Mouse (Mus musculus) megakaryocyte, embryonic 14.5 days (primary cell): ENCODE results near the gene Fto. TPM values are rescaled to one million over a fixed set of nuclear protein-coding genes. Genes with fewer than 3 reads are reported as not detected.

ENCODE experiments used
- H3K27me3 ChIP-seq: replicated peaks from 2 replicates; pipeline ENCODE3; 2012; ENCODE audit warnings: inconsistent platforms
- H3K36me3 ChIP-seq: replicated peaks from 2 replicates; pipeline ENCODE3; 2012; ENCODE audit warnings: low read length, inconsistent platforms, mixed read lengths
- H3K4me1 ChIP-seq: 2 replicates; pipeline ENCODE4 v1.6.1; 2012; ENCODE audit warnings: inconsistent platforms
- H3K4me3 ChIP-seq: replicated peaks from 2 replicates; pipeline ENCODE3; 2012; ENCODE audit warnings: moderate library complexity, mild to moderate bottlenecking, inconsistent platforms
- H3K9me3 ChIP-seq: 2 replicates; pipeline ENCODE4 v1.6.1; 2012; ENCODE audit warnings: inconsistent platforms
- FLI1 ChIP-seq: IDR thresholded peaks from 2 replicates; pipeline ENCODE4 v1.6.1; 2012; ENCODE audit warnings: low read length, inconsistent platforms, mixed read lengths
- GATA1 ChIP-seq: IDR thresholded peaks from 3 replicates; pipeline ENCODE4 v1.6.1; 2012; ENCODE audit warnings: mixed read lengths, low read length, inconsistent platforms, borderline replicate concordance
- polyA plus RNA-seq: library from polyadenylated mRNA; stranded (reverse); fragments of >175 nt; gene quantifications from 2 replicates; pipeline ENCODE4 v1.2.3, GENCODE M21; 2012; ENCODE audit warnings: low replicate concordance; ENCODE audit not compliant: insufficient read depth

The Fto gene
- polyA plus RNA-seq, 1 experiment = 9.5 TPM

DNA sequence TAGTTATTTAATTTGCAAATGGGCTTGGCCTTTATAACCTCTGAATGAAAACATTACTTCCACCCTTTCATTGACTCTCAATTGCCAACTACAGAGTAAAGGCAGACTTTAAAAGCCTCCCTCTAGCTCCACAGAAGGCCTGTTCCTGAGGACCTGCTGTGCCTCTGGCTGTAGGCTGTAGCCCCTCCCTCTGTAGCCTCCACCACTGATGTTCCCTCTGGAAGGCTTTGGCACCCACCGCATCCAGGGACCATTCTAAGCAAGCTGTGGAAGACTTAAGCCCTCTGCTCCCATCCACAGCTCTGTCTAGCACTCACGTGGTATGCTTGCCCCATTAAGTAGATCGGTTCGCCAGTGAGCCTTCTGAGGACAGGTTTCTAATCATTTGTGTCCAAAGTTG lies 258.7 kb downstream of the Fto start:
- peaks cover 19% of the 10 kb centered on the region for H3K9me3 ChIP-seq
- peaks cover 32% of the 10 kb centered on the region for H3K4me1 ChIP-seq
- no peak overlapping the region for H3K4me3 ChIP-seq
- peaks cover 25% of the 10 kb centered on the region for H3K36me3 ChIP-seq
- TF ChIP-seq GATA1 = no peak
- no peak for TF ChIP-seq FLI1
- no peaks in the 10 kb centered on the region for H3K27me3 ChIP-seq

DNA sequence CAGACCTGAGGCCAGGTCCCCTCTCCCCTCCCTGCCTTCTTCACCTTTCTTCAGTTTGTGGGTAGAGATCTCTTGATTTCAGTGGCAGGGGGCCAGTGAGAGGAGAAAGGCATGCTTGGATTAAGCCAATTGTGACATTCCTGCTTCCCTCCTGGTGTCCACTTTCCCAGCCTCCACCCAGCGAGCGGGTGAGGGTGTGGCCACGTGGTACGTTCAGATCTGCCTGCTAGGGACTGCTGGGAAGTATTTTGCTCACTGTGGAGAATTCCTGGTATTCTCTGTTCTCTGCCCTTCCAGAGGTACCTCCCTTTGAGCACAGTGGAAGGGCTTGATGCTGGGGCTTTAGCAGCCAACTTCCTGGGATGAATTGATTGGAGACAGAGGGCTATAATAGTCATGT lies 259.3 kb downstream of the Fto start:
- Histone ChIP-seq H3K27me3 (no peaks in the 10 kb centered on the region), H3K4me3 (no peak overlapping the region), H3K9me3 (peaks cover 19% of the 10 kb centered on the region), H3K4me1 (peaks cover 26% of the 10 kb centered on the region), H3K36me3 (peaks cover 25% of the 10 kb centered on the region)
- no peak for TF ChIP-seq GATA1
- no peak for TF ChIP-seq FLI1

DNA sequence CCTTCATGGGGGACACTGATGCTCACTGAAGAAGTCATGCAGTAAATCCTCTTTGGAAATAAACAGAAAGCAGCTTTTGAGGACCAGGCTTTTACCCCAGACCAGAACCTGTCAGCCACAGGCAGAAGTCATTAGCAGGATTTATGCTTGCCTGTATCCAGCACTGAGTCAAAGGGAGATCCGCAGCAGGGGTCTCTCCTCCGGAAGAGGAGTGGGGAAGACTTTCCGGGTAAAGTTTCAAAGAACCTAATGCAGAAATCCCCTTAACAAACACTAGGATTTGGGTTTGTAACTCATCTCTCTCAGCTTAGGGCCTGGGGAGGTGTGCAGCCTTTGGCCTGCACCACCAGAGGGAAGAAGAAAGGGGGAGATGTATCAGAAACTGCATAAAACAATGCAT lies 262.3 kb downstream of the Fto start:
- TF ChIP-seq FLI1 (no peak), GATA1 (no peak)
- Histone ChIP-seq H3K27me3 (no peaks in the 10 kb centered on the region), H3K4me3 (no peak overlapping the region)

DNA sequence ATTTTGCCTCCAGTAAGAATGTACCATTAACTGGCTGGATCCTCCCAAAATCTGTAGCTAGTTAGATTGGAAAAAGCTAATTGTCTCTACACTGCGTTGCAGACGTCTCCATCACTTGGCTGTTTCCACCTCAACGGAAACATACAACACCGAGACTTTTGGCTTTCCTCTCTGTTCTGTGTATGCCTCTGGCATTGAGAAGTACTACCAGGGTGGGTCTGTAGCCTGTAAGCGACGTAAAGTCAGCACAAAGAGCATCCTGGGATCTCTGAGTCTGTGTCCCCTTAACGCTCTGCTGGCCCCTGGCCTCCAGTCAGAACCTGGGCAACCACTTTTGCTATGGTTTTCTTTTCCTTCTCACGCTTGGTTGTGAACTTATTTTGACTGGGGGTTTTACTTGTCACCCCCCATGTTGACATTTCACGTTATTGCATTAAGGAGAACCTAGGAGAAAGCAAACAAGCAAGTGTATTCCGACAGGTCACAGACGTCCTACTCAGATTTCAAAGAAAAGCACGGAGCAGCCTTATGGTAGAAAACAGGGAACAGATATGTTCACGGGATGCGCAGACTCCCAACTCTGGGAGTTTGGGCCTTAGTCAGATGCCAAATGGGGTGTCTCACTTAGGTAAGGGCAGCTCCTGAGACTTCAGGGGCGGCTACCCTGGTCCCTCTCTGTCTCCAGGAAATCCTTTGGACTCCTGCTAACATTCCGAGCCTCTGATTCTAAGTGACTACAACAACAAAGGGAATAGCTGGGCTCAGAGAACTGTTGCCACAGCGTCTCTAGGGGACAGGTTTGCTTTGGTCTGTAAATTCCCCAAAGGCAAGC lies 263.0 kb downstream of the Fto start:
- peaks cover 13% of the 10 kb centered on the region for H3K9me3 ChIP-seq
- peaks cover 3% of the 10 kb centered on the region; the same call in 1 of the 2 replicates for H3K4me1 ChIP-seq
- H3K27me3 ChIP-seq = no peaks in the 10 kb centered on the region
- H3K36me3 ChIP-seq = peaks cover 26% of the 10 kb centered on the region
- TF ChIP-seq GATA1 = no peak
- TF ChIP-seq FLI1 = no peak
- H3K4me3 ChIP-seq = no peak overlapping the region

More for the DNA sequence above, 262.3 kb downstream of the Fto start:
- Histone ChIP-seq H3K4me1 (peaks cover 5% of the 10 kb centered on the region; the same call in 1 of the 2 replicates), H3K36me3 (peaks cover 26% of the 10 kb centered on the region), H3K9me3 (peaks cover 16% of the 10 kb centered on the region)

DNA sequence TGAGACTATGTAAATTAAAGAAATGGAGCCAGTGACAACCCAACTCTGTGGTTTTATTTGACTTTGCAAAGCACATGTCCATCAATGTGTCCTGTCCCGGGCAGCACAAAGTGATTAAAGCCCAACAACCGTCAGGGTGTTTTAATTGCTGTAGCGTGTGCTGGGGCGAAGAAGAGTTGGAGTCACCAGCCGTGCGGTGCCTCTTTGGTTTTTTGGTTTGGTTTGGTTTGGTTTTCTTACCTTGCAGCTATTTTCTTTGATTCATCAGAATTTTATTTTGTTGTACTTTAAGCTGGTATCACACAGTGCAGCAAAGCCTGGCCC lies 263.6 kb downstream of the Fto start:
- TF ChIP-seq FLI1 (no peak), GATA1 (no peak)
- peaks cover 25% of the 10 kb centered on the region for H3K36me3 ChIP-seq
- H3K4me3 ChIP-seq = no peak overlapping the region
- H3K9me3 ChIP-seq = peaks cover 13% of the 10 kb centered on the region
- no peaks in the 10 kb centered on the region for H3K27me3 ChIP-seq
- H3K4me1 ChIP-seq = peaks cover 5% of the 10 kb centered on the region

DNA sequence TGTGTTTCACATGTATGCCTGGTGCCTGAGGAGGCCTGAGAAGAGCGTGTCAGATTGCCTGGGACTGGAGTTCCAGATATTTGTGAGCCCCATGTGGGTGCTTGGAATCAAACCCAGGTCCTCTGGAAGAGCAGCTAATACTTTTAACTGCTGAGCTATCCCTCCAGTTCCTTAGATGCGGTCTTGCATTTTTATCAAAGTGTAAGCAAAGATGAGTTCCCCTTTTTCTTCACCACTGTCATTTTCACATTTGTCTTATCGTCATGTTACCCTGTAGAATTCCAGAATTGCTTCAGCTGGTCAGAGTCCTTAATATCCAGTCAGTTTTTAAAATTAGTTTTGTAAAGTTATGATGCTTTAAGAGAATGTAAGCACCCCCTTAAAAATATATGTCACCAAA lies 264.3 kb downstream of the Fto start:
- H3K4me3 ChIP-seq = no peak overlapping the region
- TF ChIP-seq FLI1 = no peak
- TF ChIP-seq GATA1 = no peak
- peaks cover 9% of the 10 kb centered on the region for H3K9me3 ChIP-seq

DNA sequence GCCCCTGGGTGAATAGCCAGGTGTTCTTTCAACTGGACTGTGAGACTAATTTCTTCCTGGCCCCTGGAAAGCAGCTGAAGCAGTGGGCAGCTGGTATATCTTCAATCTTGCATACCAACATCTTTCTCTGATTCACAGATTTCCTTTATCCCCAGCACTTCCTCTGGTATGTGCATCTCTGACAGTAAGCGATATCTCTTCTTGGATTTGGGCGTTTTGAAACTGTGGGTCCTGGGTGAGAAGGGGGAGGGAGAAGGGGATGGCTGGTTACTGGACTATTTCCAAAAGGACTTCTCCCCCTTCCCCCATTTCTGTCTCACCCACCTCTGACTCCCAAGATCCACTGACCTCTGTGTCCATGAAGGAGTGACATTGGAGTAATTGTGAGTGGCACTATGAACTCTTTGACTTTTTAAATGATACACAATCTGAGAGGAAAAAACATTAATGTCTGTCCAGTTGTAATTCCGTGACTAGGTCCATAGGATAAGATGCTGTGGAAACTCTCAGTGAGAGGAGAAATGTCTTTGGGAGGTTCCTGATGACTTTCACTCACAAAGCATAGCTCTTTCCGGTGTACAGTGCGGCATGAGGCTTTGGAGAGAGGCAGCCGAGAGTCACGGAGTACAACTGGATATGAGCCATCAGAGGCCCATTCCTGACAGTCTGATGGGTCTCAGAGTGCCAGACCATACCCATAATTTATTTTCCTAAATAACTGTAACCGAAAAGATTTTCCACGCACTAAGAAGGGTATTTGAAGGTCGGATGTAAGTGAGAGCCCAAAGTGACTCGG lies 271.5 kb downstream of the Fto start:
- H3K36me3 ChIP-seq = peaks cover 5% of the 10 kb centered on the region
- no peak for TF ChIP-seq FLI1
- no peak for TF ChIP-seq GATA1
- peaks cover 10% of the 10 kb centered on the region for H3K4me1 ChIP-seq
- H3K9me3 ChIP-seq = no peaks in the 10 kb centered on the region
- no peak overlapping the region for H3K4me3 ChIP-seq
- no peaks in the 10 kb centered on the region for H3K27me3 ChIP-seq

More for the DNA sequence above, 264.3 kb downstream of the Fto start:
- Histone ChIP-seq H3K4me1 (peaks cover 10% of the 10 kb centered on the region), H3K27me3 (no peaks in the 10 kb centered on the region), H3K36me3 (peaks cover 18% of the 10 kb centered on the region)

DNA sequence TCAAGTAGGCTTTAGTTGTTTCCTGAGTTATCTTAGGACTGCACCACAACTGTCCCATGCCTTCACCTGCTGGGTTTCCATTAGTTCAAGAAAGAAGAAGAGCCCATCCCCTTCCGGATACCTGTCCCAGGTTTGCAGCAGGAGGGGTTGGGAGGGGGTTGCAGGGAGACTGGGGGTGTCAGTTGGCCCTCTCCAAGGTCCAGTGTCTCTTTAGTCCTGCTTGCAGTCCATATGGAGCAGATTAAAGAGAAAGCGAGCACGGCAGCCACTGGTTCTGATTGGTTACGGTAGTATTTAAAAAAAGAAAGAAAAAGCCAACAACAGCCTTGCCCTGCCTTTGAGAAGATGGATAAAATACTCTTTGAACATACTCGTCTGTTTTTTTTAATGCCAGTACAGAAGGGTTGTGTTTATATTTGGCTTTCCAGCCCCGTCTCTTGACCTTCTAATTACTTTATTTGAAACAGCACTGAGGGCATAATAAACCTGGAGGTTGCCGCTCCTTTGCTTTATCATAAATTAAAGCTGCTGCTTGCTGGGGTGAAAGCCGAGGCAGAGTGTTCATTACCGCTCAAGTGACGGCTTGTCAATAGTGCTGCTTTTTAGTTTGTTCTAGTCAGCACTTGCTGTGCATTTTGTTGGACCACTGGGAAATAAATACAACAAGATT lies 279.2 kb downstream of the Fto start:
- H3K4me3 ChIP-seq = no peak overlapping the region
- H3K36me3 ChIP-seq = peaks cover 3% of the 10 kb centered on the region
- H3K27me3 ChIP-seq = no peaks in the 10 kb centered on the region
- H3K9me3 ChIP-seq = peaks cover 3% of the 10 kb centered on the region; the same call in 1 of the 2 replicates
- H3K4me1 ChIP-seq = peaks cover 22% of the 10 kb centered on the region
- no peak for TF ChIP-seq GATA1
- TF ChIP-seq FLI1 = no peak

DNA sequence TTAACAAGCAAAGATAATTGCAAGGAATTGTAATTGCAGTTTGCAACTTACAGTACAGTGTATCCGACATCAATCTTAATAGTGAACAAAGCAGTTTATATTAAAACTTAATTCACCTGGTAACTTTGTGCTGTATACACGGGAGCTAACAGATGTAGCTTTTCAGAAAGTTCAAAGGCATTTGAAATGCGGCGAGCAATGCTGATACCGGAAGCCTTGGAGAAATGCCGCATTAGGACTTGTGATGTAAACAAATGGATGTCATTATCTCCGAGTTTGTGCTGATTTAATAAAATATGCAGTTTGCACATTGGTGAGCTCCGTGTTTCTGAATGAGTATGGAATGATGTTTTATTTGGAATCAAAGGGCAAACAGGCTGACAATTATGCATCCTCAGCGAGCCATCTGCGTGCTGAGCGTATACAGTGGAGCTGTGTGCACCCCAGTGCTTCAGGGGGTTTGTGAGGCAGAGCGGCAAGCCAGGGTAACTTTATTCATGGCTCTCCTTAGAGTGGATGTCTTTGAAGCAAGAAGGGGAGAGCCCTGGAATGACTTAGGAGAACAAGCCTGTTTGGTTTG lies 280.0 kb downstream of the Fto start:
- no peaks in the 10 kb centered on the region for H3K27me3 ChIP-seq
- no peak overlapping the region for H3K4me3 ChIP-seq
- peaks cover 22% of the 10 kb centered on the region for H3K4me1 ChIP-seq
- peaks cover 6% of the 10 kb centered on the region for H3K36me3 ChIP-seq
- H3K9me3 ChIP-seq = peaks cover 5% of the 10 kb centered on the region
- no peak for TF ChIP-seq FLI1
- TF ChIP-seq GATA1 = no peak
